Mouse (Mus musculus): ENCODE measurements around the gene Nelfe. TPM values are rescaled to one million over a fixed set of nuclear protein-coding genes. Genes with fewer than 3 reads are reported as not detected.

The Nelfe gene
- total RNA-seq, 2 experiments from 2014 or later = 15.5 to 16.7 TPM

DNA sequence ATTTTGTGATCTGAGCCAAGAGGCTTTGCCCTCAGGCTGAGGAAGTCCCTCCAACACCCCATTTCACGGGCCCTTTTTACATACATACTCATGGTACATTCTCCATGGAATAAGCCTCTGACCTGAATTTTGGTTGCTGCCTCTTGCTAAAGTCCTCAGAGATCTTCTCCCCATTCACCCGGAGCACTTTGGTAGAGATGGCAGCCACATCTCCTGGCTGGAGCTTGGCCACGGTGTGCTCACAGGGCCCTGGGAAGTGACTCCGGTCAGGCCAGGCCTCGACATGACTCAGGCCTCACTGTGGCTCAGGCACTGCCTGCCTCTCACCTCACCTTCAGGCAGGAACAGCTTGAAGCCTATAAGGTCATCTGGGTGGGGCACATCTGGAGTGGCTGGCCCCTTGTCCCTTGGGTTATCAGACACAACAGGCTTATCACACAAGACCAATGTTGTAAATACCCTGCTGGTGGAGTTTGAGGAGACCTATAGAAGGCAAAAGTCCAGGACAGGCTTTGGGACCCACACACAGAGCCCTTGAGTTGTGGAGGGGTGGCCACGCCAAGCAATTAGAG lies 9.4 kb upstream of the Nelfe start:
- intact Hi-C loops (cut with DNase I) = no loop called here
- no peak for DNase-seq (ENCODE audit: low spot score)

GRCm38 (mm10) chr17:34844884-34845283 lies 5.3 kb upstream of the Nelfe start:
- no peak for DNase-seq (ENCODE audit: low spot score)
- intact Hi-C loops (cut with DNase I) = no loop called here

DNA sequence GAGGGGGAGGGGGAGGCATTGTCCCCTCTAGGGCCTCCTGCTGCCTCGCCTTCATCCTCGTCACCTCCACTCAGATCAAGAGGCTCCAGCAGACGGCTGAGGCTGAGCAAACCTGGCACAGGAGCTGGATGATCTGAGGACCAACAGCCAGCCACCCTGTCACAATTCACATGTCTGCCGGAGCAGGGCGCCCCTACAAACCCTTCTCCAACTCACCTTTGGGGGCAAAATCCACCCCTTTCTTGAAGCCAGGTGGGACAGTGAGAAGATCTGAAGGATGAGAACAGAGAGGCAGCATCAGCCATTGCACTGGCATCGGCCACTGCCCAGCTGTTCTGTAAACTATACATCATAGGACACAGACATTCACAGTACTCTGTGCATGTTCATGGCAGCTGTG lies 3.0 kb upstream of the Nelfe start:
- intact Hi-C loops (cut with DNase I) = no loop called here
- DNase-seq (ENCODE audit: low spot score) = no peak

GRCm38 (mm10) chr17:34847615-34848014 lies 2.6 kb upstream of the Nelfe start:
- no peak for DNase-seq (ENCODE audit: low spot score)
- intact Hi-C loops (cut with DNase I) = no loop called here

DNA sequence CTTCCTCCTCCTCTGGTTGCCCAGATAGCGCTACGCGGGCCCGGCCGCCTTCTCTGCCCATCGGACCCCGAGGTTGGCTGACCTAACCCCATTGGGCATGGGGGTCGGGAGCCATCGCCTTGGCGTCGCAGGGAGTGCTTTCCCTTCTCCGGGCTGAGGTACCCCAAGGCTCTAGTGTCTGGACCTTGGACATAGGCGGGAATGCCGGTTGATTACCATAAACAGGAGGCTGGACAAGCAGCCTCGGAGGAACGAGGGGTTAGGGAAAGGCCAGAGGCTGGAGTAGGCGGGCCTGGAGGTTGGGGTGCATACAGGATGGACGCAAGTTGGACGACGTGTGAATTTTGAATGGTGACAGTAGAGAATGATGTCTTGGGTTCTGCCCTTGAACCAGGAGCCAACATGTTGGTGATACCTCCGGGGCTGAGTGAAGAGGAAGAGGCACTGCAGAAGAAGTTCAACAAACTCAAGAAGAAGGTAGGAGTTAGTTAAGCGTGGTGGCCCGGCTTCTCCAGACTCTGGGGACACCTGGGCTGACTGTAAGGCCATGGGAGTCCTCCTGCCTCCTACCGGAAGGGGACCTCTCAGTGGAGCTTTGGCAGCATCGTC lies 430 bp downstream of the Nelfe start:
- no peak for DNase-seq (ENCODE audit: low spot score)
- intact Hi-C loops (cut with DNase I) = no loop called here

GRCm38 (mm10) chr17:34853511-34853910 lies 3.3 kb downstream of the Nelfe start:
- intact Hi-C loops (cut with DNase I) = no loop called here
- no peak for DNase-seq (ENCODE audit: low spot score)

- DNase-seq (ENCODE audit: low spot score) = no peak
- intact Hi-C loops (cut with DNase I) = loop anchor here (1.0 to 2.0 kb wide), 2 partner anchors 38 to 58 kb away; no protein-coding TSS in a partner anchor
Measured at GRCm38 (mm10) chr17:34854761-34855160, 4.6 kb downstream of the Nelfe start.

- intact Hi-C loops (cut with DNase I) = loop anchor here (1.0 to 2.0 kb wide), 4 partner anchors 37 to 127 kb away; no protein-coding TSS in a partner anchor
- no peak for DNase-seq (ENCODE audit: low spot score)
Measured at GRCm38 (mm10) chr17:34855825-34856224, 5.6 kb downstream of the Nelfe start.

DNA sequence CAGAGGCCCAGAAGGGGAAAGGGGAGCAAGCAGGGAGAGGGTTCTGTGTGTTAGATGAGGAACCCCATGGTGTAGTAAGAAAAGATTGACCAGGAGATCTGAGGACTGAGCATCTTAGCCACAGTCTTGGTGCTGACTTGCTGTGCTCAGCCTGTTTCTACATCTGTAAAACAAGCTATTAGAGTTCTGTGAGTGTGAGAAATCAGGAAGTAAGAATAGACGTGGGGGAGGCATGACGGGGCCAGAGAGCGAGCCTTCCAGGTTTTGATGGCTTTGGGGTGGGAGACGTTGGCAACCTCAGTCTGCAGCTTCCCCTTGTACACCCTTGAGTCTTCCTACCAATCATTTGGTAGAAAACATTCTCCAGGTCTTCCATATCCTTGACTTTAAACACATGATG lies 8.5 kb downstream of the Nelfe start:
- intact Hi-C loops (cut with DNase I) = no loop called here
- no peak for DNase-seq (ENCODE audit: low spot score)

DNA sequence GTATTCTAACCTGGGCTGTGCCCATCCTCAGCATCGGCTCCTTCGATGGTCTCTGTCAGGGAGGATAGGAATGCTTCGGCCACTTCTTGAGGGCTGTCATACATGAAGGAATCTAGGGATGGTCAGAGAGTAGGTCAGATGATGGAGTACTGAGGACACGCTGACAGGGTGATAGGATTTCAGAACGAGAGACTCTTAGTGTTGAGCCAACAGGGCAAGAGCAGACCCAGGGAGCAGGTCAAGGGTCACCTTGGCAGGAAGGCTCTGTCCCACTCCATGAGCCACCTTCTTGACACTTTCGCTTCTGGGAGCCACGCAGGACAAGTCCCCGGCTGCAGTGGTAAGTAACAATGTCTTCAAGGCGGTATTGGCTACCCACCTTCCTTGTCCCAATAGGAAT lies 10.3 kb downstream of the Nelfe start:
- intact Hi-C loops (cut with DNase I) = no loop called here
- no peak for DNase-seq (ENCODE audit: low spot score)

DNA sequence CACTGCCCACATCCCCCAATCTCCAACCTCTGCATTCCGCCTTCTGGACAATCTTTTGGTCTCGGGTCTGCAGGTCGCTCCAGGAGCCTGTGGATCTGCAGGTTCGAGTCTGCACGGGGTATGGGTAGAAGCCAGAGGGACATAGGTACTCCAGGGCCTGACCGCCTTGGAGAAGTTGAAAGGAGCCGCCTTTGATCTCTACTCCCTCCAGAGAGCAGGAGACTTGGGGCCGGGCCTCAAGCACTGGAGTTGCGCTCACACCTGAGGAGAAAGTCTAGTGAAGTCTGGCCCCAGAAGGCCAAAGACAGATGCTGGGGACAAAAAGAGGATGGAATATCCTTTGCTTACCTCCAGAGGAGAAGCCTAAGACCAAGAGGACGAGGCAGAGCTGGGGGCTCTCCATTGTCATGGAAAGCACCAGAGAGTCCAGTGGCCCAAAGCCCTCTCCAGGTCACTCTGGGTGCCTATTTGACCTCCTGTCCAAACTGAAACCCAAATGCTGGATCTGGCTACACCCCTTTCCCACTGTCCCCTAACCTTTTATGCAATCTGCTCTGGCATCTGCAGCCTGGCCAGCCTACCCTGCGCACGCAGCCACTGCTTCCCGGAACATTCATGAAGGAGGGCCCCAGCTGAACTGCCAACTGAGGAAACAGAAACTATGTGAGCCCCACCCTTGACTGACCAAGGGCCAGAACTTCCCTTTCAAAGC lies 11.7 kb downstream of the Nelfe start:
- DNase-seq (ENCODE audit: low spot score) = no peak
- intact Hi-C loops (cut with DNase I) = no loop called here

DNA sequence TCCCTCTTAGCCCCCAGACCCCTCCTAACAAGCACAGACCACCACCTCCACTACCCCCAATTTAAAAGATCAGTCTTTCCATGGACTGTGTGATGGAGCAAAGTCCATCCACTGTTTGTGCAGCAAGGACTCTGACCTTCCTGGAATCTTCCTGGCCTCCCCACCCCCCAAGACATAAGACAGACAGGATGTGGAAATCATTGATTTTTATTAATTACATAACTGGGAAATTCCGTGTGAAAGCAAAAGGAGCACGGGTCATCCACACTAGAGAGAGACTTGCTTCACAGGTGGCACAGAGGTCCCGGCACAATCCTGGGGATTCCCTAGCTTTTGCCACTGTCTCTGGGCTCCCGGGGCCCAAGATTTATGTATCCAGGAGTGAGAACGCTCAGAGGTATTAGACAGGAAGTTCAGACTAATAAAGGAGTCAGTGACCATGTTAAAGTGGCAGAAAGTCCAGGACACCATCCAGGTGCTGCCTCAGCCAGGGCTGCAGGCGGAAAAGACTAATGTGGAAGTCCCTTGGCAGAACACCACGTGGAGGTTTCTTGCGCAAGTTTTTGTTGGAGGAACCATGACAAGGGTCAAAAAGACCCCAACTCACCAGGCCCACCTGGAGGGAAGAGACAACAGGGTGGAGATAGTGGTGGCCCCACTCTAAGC lies 12.4 kb downstream of the Nelfe start, which contains the start of gene Cfb:
Gene Cfb, minus strand, starts transcription at position 103 of the 666 bp plus-strand sequence.
- DNase-seq (ENCODE audit: low spot score) = no peak
- intact Hi-C loops (cut with DNase I) = no loop called here

DNA sequence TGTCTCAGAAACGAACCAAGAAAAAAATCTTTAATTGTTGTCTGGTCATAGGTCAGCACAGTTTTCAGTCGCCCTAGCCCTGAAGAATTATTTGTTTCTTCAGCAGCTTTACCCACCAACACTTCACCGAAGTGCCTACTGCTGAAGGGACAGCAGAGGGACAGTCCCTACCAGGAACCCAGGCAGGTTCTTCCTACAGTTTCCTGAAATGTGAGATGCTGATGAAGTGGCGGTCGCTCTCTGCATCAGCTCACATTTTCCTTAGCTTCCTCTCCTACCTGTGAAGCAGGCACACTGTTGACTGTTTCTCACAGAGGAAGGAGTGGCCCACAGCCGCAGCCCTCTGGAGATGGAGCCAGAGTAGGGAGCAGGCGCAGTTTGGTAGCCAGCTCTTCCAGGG lies 15.8 kb downstream of the Nelfe start:
- intact Hi-C loops (cut with DNase I) = no loop called here
- no peak for DNase-seq (ENCODE audit: low spot score)

DNA sequence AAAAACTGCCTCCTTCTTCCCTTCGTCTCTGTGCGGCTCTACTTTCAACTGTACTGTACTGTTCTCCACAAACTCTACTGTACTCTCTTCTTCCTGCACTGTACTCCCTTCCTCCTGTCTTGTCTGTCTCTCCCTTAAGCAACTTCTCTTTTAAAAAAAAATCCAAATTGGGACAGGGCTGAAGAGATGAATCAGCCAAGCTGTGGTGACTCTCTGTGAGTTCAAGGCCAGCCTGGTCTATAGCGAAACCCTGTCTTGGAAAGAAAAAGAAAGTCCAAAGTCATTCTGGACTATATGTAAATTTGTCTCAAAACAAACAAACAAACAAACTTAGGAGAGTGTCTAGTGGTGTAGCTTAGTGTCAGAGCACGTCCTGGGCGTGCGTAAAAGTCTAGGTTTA lies 24.1 kb downstream of the Nelfe start:
- no peak for DNase-seq (ENCODE audit: low spot score)

GRCm38 (mm10) chr17:34879336-34879879 lies 29.2 kb downstream of the Nelfe start, which contains the start of gene Zbtb12:
Gene Zbtb12, plus strand, starts transcription at chr17:34879483.
- DNase-seq (ENCODE audit: low spot score) = no peak
- intact Hi-C loops (cut with DNase I) = no loop called here

More for the DNA sequence above, 24.1 kb downstream of the Nelfe start:
- intact Hi-C loops (cut with DNase I) = no loop called here

DNA sequence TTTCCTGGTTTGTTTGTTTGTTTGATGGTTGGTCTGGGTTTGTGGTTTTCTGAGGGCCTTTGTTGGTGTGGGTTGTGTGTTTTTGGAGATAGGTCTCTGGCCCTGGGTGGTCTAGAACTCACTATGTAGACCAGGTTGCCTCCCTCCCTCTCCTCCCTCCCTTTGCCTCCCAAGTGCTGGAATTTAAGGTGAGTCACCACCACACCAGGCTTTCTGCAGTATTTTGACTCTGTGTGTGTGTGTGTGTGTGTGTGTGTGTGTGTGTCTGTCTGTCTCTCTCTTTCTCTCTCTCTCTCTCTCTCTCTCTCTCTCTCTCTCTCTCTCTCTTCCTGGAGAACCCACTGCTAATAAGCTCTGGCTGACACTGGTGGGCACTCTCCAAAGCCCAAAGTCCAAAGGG lies 31.0 kb downstream of the Nelfe start:
- intact Hi-C loops (cut with DNase I) = no loop called here
- no peak for DNase-seq (ENCODE audit: low spot score)

GRCm38 (mm10) chr17:34881683-34882310 lies 31.6 kb downstream of the Nelfe start, which contains the start of gene Gm20547:
Gene Gm20547, minus strand, starts transcription at chr17:34882042.
- no peak for DNase-seq (ENCODE audit: low spot score)
- intact Hi-C loops (cut with DNase I) = no loop called here

GRCm38 (mm10) chr17:34883332-34883731 lies 33.1 kb downstream of the Nelfe start:
- DNase-seq (ENCODE audit: low spot score) = no peak
- intact Hi-C loops (cut with DNase I) = no loop called here

DNA sequence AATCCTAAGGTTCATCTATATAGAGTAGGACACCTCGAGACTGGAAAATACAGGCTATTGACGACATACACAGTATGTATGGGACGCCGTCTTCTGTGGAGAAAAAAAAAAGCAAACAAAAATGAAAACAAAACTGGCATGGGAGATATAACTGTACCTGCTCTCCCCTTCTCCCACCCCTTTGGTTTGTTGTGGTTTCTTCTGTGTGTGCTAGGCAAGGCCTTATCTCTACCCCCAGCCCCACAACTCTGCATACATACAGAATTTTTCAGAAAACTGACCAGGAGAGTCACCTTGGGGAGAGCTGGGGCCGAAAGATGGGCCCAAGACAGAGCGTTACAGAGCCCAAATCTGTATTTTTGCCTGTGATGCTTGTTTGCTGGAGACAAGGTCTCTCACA lies 34.5 kb downstream of the Nelfe start:
- intact Hi-C loops (cut with DNase I) = no loop called here
- DNase-seq (ENCODE audit: low spot score) = no peak

DNA sequence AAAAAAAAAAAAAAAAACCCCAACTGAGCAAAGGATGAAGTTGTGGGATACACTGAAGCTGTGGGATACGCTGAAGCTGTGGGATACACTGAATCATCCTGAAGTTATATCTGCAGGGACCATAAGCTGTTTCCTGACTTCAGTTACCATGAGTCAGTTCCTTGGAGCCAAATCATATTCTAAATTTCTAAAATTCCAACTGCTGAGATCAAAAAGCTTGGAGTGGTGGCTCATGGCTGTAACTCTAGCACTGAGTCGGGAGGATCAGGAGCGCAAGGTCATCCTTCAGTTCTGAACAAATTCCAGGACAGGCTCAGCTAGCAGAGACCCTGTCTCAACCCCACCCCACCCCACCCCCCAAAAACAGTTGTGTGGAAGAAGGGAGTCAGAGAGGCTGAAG lies 35.4 kb downstream of the Nelfe start:
- DNase-seq (ENCODE audit: low spot score) = no peak
- intact Hi-C loops (cut with DNase I) = no loop called here
